Mouse (Mus musculus): Measurements from ENCODE around the gene Vmn2r87. TPM values are rescaled to one million over a fixed set of nuclear protein-coding genes. Genes with fewer than 3 reads are reported as not detected.
"Not testable (repeated sequence)": the region's sequence is repeated elsewhere in the genome, so short reads cannot be mapped to it uniquely, and the experiment has no call there.

Gene Vmn2r87
- polyA plus RNA-seq (2015; fragmentation: Nextera tagmentation; extraction: Ambion mirVana): not detected in 2 replicates

- Histone ChIP-seq H3K9me3 (replicated peaks) (no peaks in the 10 kb centered on the region), H3K36me3 (replicated peaks) (no peaks in the 10 kb centered on the region), H3K4me2 (no peak within 1 kb of the TSS), H3K9ac (no peak within 1 kb of the TSS), H3K4me3 (replicated peaks) (no peak within 1 kb of the TSS), H3K27me3 (no peaks in the 10 kb centered on the region), H3K27ac (replicated peaks) (no peak within 1 kb of the TSS), H3K4me1 (replicated peaks) (no peaks in the 10 kb centered on the region)
- ATAC-seq (ENCODE audit: insufficient read depth): no peak
Measured at GRCm38 (mm10) chr10:130497296-130497695, at the start of gene Vmn2r87. TSS of gene Vmn2r87 (minus strand) at chr10:130497396.

DNA sequence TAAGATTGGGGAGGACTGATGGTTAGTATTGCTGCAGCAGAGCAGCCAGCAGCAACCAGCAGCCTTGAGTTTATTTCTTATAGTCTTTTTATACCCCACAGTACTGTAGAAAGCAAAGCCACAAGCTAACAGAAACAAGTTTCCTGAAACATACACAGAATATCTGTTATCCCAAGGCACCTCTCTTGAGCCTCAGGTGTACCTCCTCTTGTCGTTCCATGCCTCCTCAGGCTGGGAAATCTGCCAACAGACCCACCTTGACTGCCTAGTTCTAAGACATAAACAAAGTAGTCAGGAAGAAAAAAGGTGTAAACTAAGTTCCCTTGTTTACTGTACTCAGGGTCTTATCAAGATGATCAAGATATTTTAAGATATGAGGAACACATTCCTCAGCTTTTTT lies 47.1 kb upstream of the Vmn2r87 start:
- H3K4me3 ChIP-seq (replicated peaks); H3K9ac ChIP-seq; H3K4me1 ChIP-seq (replicated peaks); H3K4me2 ChIP-seq; H3K27ac ChIP-seq (replicated peaks); H3K9me3 ChIP-seq (replicated peaks); H3K36me3 ChIP-seq (replicated peaks); H3K27me3 ChIP-seq; ATAC-seq (ENCODE audit: insufficient read depth): not testable (repeated sequence)
- 69% methylated on average over 1 of the region's 1 CpGs for WGBS (ENCODE audit: insufficient replicate concordance)

DNA sequence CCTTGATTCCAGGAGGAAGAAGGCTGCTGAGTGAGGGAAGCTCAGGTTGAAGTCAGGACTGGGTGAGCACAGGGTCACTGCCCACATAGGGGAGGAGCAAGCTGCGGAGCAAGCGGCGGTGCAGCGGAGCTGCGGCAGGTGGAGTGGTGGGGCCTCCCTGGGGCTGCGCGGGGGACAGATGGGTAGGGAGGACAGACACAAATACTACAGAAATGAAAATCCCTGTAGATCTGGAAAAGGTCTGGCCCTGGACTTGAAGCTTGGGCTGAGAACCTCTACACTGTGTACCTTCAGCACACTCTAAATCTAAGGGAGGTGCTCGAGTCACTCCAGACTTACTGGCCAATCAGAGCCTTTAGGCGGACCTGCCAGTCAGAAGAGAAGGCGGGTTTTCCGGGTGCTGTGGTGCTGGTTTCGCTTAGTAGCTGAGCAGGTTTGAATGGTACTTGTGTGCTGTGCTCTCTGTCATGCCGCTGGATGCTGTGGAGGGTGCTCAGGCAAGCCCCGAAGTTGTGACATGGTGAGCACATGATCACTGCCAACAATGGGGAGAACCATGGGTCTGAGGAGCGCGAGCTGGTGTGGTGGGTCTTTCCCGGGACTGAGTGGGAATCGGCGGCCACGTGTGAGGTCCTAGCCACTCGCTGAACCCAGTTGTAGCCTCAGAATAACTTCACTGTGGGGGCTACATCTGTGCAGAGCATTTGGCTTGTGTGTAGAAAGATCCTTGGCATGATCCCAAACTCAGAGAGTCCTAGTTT lies 44.9 kb upstream of the Vmn2r87 start:
- not testable (repeated sequence) for H3K9me3 ChIP-seq (replicated peaks); H3K4me1 ChIP-seq (replicated peaks); H3K27me3 ChIP-seq; H3K36me3 ChIP-seq (replicated peaks)
- Histone ChIP-seq H3K4me3 (replicated peaks) (peak overlapping the region; percentile 69), H3K4me2 (peak overlapping the region; percentile 73), H3K9ac (peak overlapping the region; percentile 64), H3K27ac (replicated peaks) (peak overlapping the region; percentile 49)
- WGBS (ENCODE audit: insufficient replicate concordance): under 1% methylated on average over 21 of the region's 21 CpGs
- ATAC-seq (ENCODE audit: insufficient read depth): peak; percentile 98

- 56% methylated on average over 3 of the region's 3 CpGs for WGBS (ENCODE audit: insufficient replicate concordance)
- no peak for ATAC-seq (ENCODE audit: insufficient read depth)
- H3K4me2 ChIP-seq: no peak overlapping the region
Measured at GRCm38 (mm10) chr10:130536101-130536500, 38.9 kb upstream of the Vmn2r87 start.

GRCm38 (mm10) chr10:130527926-130528325 lies 30.7 kb upstream of the Vmn2r87 start:
- Histone ChIP-seq H3K4me1 (replicated peaks) (no peaks in the 10 kb centered on the region), H3K27ac (replicated peaks) (no peak overlapping the region), H3K27me3 (no peaks in the 10 kb centered on the region), H3K4me2 (no peak overlapping the region), H3K4me3 (replicated peaks) (no peak overlapping the region), H3K9ac (no peak overlapping the region), H3K36me3 (replicated peaks) (no peaks in the 10 kb centered on the region), H3K9me3 (replicated peaks) (no peaks in the 10 kb centered on the region)
- no peak for ATAC-seq (ENCODE audit: insufficient read depth)
- 49% methylated on average over 10 of the region's 10 CpGs for WGBS (ENCODE audit: insufficient replicate concordance)

More at GRCm38 (mm10) chr10:130536101-130536500, 38.9 kb upstream of the Vmn2r87 start:
- no peak overlapping the region for H3K4me3 ChIP-seq (replicated peaks)
- no peaks in the 10 kb centered on the region for H3K36me3 ChIP-seq (replicated peaks)
- no peak overlapping the region for H3K9ac ChIP-seq
- no peaks in the 10 kb centered on the region for H3K9me3 ChIP-seq (replicated peaks)
- no peaks in the 10 kb centered on the region for H3K27me3 ChIP-seq
- H3K27ac ChIP-seq (replicated peaks): no peak overlapping the region
- H3K4me1 ChIP-seq (replicated peaks): no peaks in the 10 kb centered on the region

- Histone ChIP-seq H3K4me1 (replicated peaks) (no peaks in the 10 kb centered on the region), H3K9ac (no peak overlapping the region), H3K4me3 (replicated peaks) (peak overlapping the region; percentile 40), H3K36me3 (replicated peaks) (no peaks in the 10 kb centered on the region), H3K9me3 (replicated peaks) (no peaks in the 10 kb centered on the region), H3K4me2 (peak overlapping the region; percentile 67), H3K27ac (replicated peaks) (no peak overlapping the region), H3K27me3 (peaks cover 8% of the 10 kb centered on the region)
- no peak for ATAC-seq (ENCODE audit: insufficient read depth)
- WGBS (ENCODE audit: insufficient replicate concordance): 2% methylated on average over 36 of the region's 36 CpGs
Measured at GRCm38 (mm10) chr10:130470311-130470760, 26.9 kb downstream of the Vmn2r87 start.

DNA sequence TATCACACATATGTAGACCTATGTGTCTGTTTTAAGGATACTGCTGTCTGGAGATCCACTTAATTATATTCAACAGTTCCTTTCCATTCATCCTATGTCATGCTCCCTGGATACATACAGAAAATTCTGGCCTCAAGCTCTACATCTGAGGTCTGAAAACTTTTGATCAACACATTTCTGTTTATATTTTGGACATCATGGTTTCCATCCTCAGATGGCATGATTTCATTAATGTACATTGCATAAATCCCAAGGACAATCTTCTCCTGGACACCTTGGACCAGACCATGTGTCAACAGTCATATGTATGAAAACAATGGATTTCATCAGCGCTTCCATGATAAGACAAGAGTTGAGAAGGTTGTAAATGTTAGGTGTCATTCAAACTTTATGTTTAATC lies 41.2 kb downstream of the Vmn2r87 start, which contains the start of gene Vmn2r86:
Vmn2r86 (minus strand) TSS at position 101 of the 400 bp plus-strand sequence.
- not testable (repeated sequence) for H3K4me3 ChIP-seq (replicated peaks); H3K27ac ChIP-seq (replicated peaks); ATAC-seq (ENCODE audit: insufficient read depth); H3K4me2 ChIP-seq; H3K36me3 ChIP-seq (replicated peaks); H3K9ac ChIP-seq; H3K27me3 ChIP-seq; H3K4me1 ChIP-seq (replicated peaks); H3K9me3 ChIP-seq (replicated peaks)
- WGBS (ENCODE audit: insufficient replicate concordance): 75% methylated on average over 1 of the region's 1 CpGs

GRCm38 (mm10) chr10:130444776-130445175 lies 52.4 kb downstream of the Vmn2r87 start:
- H3K9ac ChIP-seq: no peak overlapping the region
- H3K27me3 ChIP-seq: no peaks in the 10 kb centered on the region
- no peak overlapping the region for H3K27ac ChIP-seq (replicated peaks)
- 74% methylated on average over 21 of the region's 21 CpGs for WGBS (ENCODE audit: insufficient replicate concordance)
- no peak overlapping the region for H3K4me3 ChIP-seq (replicated peaks)
- H3K4me2 ChIP-seq: no peak overlapping the region
- ATAC-seq (ENCODE audit: insufficient read depth): no peak
- no peaks in the 10 kb centered on the region for H3K36me3 ChIP-seq (replicated peaks)
- no peaks in the 10 kb centered on the region for H3K4me1 ChIP-seq (replicated peaks)
- no peaks in the 10 kb centered on the region for H3K9me3 ChIP-seq (replicated peaks)

DNA sequence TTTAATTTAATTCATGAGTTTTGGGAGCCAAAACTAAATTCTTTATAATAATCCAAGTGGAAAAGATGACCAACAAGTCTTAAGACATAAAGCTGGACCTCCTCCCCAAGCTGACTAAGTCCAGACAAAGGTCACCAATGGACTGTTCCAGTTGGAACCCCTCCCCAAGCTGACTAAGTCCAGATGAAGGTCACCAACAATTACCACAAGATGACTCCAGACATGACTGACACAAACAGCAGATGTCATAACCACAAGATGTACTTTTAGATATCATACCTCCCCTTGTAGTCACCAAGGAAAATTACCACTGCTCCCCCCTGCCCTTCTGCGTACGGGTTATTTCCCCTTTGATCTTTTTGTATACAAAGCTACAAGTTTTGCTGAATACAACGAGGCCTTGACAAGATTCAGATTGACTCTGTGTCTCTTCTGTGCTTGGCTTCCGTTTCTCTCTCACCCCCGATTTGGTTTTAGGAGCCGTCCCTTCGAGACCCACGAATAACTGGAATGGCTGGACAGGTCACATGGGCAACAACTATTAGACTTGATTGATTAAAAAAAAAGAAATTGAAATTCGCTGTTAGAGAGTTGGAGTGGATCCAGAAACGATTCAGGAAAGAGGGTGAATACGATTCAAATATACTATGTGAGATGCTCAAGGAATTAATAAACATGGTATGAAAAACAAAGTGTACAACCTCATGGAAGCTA lies 62.9 kb downstream of the Vmn2r87 start:
- H3K4me2 ChIP-seq; H3K27ac ChIP-seq (replicated peaks); ATAC-seq (ENCODE audit: insufficient read depth); H3K4me3 ChIP-seq (replicated peaks); H3K4me1 ChIP-seq (replicated peaks); H3K27me3 ChIP-seq; H3K9ac ChIP-seq; H3K36me3 ChIP-seq (replicated peaks); H3K9me3 ChIP-seq (replicated peaks): not testable (repeated sequence)
- WGBS (ENCODE audit: insufficient replicate concordance): 63% methylated on average over 11 of the region's 11 CpGs

DNA sequence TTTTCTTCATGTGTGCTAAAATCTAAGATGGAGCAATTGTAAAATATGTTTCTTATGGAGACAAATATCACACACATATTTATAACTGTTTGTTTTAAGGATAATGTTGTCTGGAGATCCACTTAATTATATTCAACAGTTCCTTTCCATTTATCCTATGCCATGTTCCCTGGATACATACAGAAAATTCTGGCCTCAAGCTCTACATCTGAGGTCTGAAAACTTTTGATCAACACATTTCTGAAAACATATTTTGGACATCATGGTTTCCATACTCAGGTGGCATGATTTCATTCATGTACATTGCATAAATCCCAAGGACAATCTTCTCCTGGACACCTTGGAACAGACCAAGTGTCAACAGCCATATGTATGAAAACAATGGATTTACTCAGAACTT lies 67.6 kb downstream of the Vmn2r87 start, which contains the start of gene Vmn2r85:
Vmn2r85 (minus strand) TSS at position 101 of the 400 bp plus-strand sequence.
- ATAC-seq (ENCODE audit: insufficient read depth); H3K36me3 ChIP-seq (replicated peaks); H3K4me1 ChIP-seq (replicated peaks); H3K9me3 ChIP-seq (replicated peaks); H3K4me2 ChIP-seq; H3K4me3 ChIP-seq (replicated peaks); H3K27me3 ChIP-seq; H3K9ac ChIP-seq; H3K27ac ChIP-seq (replicated peaks): not testable (repeated sequence)

GRCm38 (mm10) chr10:130422368-130422767 lies 74.8 kb downstream of the Vmn2r87 start:
- whole genome bisulfite sequencing (ENCODE audit: insufficient replicate concordance): 31% methylated on average over 2 of the region's 2 CpGs
- H3K4me1 ChIP-seq (replicated peaks); H3K9ac ChIP-seq; H3K9me3 ChIP-seq (replicated peaks); H3K36me3 ChIP-seq (replicated peaks); ATAC-seq (ENCODE audit: insufficient read depth); H3K27ac ChIP-seq (replicated peaks); H3K4me3 ChIP-seq (replicated peaks); H3K4me2 ChIP-seq; H3K27me3 ChIP-seq: not testable (repeated sequence)

Data from liver, embryonic 15.5 days (tissue).